Mouse (Mus musculus) liver, embryonic 13.5 days (tissue): Measurements from ENCODE around the gene Utp18. TPM values are rescaled to one million over a fixed set of nuclear protein-coding genes. Genes with fewer than 3 reads are reported as not detected.
A peak's percentile ranks its signal among the peaks of the same experiment; 100 is the strongest.

Experiments
- ATAC-seq: fragments of 200-750 bp; cut with Nextera tagmentation; 2 replicates; pipeline ENCODE4 v1.8.0; 2017; ENCODE audit warnings: low read depth, mild to moderate bottlenecking, moderate number of reproducible peaks, moderate library complexity
- DNase-seq: peaks from one replicate; pipeline ENCODE4 v3.0.0; 2022
- H3K27ac ChIP-seq: fragments of 300-500 bp; sonication (generic); 2 replicates; pipeline ENCODE4 v1.5.1; 2015; ENCODE audit warnings: moderate library complexity, mild to moderate bottlenecking, inconsistent platforms
- H3K27me3 ChIP-seq: fragments of 300-500 bp; sonication (generic); 2 replicates; pipeline ENCODE4 v1.6.1; 2015; ENCODE audit warnings: mild to moderate bottlenecking, inconsistent platforms
- H3K36me3 ChIP-seq: fragments of 300-500 bp; sonication (generic); 2 replicates; pipeline ENCODE4 v1.6.1; 2015; ENCODE audit warnings: mild to moderate bottlenecking, inconsistent platforms
- H3K4me1 ChIP-seq: fragments of 300-500 bp; sonication (generic); replicated peaks from 2 replicates; pipeline ENCODE4 v1.6.1; 2015; ENCODE audit warnings: inconsistent platforms
- H3K4me2 ChIP-seq: fragments of 300-500 bp; sonication (generic); 2 replicates; pipeline ENCODE4 v1.6.1; 2015; ENCODE audit warnings: inconsistent platforms, mild to moderate bottlenecking, moderate library complexity
- H3K4me3 ChIP-seq: fragments of 300-500 bp; sonication (generic); replicated peaks from 2 replicates; pipeline ENCODE4 v1.5.1; 2015; ENCODE audit warnings: mild to moderate bottlenecking, inconsistent platforms
- H3K9ac ChIP-seq: fragments of 300-500 bp; sonication (generic); 2 replicates; pipeline ENCODE4 v1.6.1; 2015; ENCODE audit warnings: mild to moderate bottlenecking, inconsistent platforms
- H3K9me3 ChIP-seq: fragments of 300-500 bp; sonication (generic); replicated peaks from 2 replicates; pipeline ENCODE4 v1.6.1; 2016; ENCODE audit warnings: inconsistent platforms
- WGBS: fragments of 180-500 bp; shearing (Covaris S2); methylation state at CpG from one replicate; pipeline ENCODE4 v1.1.7; 2015; ENCODE audit not compliant: insufficient replicate concordance; 5-methylcytosine and 5-hydroxymethylcytosine counted together
- polyA plus RNA-seq: library from polyadenylated mRNA; unstranded; fragments of >200 nt; fragmentation: Nextera tagmentation; extraction: Ambion mirVana; gene quantifications from 2 replicates; pipeline ENCODE4 v1.2.1, GENCODE M21; 2015

The Utp18 gene
- polyA plus RNA-seq, 1 experiment from 2014 or later, result 22.4 TPM

DNA sequence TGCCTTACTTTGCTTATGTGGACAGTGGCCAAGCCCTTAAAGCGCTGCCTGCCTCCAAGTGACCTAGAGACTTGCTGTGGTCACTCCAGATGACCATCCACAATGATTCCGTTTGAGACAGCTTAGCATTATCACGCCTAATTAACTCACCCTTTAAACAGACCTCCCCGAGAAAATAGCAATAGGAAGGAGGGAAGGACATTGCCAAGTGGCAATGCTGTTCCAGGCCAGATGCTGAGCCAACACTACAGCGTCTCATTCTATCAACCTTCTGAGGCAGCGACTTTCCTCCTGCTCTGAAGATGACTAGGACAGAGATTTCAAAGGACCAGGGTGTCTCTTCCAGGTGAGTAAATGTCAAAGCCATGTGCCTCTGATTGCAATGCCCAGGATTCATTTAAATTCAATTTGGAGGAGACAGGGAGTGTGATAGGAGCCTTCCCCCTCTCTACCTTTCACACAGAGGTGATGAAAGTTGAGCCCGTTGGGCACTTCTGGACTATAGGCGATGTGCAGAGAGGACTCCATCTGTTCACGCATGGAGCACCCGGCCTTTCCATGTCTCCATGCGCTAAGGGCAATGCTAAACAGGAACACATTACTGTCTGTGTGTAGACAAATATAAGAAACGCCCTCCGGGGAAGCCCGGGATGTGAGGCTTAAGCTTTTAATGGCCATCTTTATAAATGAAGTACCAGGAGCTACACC, 56.8 kb downstream of the Utp18 start:
- Histone ChIP-seq H3K4me2 (no peak overlapping the region), H3K9me3 (no peaks in the 10 kb centered on the region)
- 70% methylated on average over 14 of the region's 14 CpGs for WGBS

DNA sequence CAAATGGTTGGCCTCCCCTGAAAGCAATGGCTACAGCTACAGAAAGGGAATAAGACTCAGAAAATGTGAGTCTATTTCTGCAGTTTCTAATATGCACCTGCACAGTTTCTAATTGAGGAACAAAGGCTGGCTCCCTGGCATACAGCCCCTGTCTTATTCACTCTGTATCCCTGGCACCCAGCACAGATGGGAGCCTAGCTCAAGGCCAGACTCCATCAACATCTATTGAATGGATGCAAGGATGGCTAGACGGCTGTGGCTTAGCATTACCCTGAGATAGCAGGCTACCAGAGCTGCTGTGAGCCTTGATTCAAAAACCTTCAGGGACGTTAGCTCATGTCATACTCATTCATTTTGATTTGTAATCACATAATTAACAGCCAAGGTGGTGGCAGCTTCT, 63.3 kb downstream of the Utp18 start:
- no peak overlapping the region for H3K4me3 ChIP-seq
- no peak for DNase-seq
- no peak for ATAC-seq
- no peak overlapping the region for H3K4me2 ChIP-seq
- H3K27me3 ChIP-seq, result no peaks in the 10 kb centered on the region
- no peaks in the 10 kb centered on the region for H3K36me3 ChIP-seq
- H3K9me3 ChIP-seq, result no peaks in the 10 kb centered on the region
- no peak overlapping the region for H3K9ac ChIP-seq
- 71% methylated on average over 2 of the region's 2 CpGs for WGBS
- no peaks in the 10 kb centered on the region for H3K4me1 ChIP-seq
- H3K27ac ChIP-seq, result no peak overlapping the region

More for the DNA sequence above, 56.8 kb downstream of the Utp18 start:
- no peak for ATAC-seq
- no peak overlapping the region for H3K9ac ChIP-seq
- H3K4me1 ChIP-seq, result no peaks in the 10 kb centered on the region
- no peaks in the 10 kb centered on the region for H3K27me3 ChIP-seq
- DNase-seq, result no peak
- no peak overlapping the region for H3K27ac ChIP-seq
- no peaks in the 10 kb centered on the region for H3K36me3 ChIP-seq
- no peak overlapping the region for H3K4me3 ChIP-seq

DNA sequence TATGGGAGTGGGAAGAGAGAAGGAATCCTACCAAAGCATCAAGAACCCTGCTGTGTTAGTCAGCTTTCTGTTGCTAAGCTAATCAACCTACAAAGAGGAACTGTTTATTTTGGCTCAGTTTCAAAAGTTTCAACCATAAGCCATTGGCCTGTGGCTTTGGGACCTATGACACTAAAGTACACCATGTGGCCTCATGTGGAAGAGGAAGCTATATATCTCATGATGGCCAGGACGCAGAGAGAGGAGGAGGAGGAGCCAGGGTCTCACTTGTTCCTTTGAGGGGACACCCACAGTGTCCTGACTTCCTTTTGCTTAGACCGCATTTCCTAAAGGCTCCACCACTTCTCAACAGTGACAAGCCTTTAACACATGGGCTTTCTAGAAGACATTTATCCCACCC, 64.0 kb downstream of the Utp18 start:
- ATAC-seq (peak; percentile 78), DNase-seq (no peak)
- H3K36me3 ChIP-seq, result no peaks in the 10 kb centered on the region
- no peak overlapping the region for H3K27ac ChIP-seq
- 9% methylated on average over 2 of the region's 2 CpGs for WGBS
- no peak overlapping the region for H3K4me3 ChIP-seq
- no peaks in the 10 kb centered on the region for H3K4me1 ChIP-seq
- no peak overlapping the region for H3K4me2 ChIP-seq
- H3K27me3 ChIP-seq, result no peaks in the 10 kb centered on the region
- no peak overlapping the region for H3K9ac ChIP-seq
- H3K9me3 ChIP-seq, result no peaks in the 10 kb centered on the region

DNA sequence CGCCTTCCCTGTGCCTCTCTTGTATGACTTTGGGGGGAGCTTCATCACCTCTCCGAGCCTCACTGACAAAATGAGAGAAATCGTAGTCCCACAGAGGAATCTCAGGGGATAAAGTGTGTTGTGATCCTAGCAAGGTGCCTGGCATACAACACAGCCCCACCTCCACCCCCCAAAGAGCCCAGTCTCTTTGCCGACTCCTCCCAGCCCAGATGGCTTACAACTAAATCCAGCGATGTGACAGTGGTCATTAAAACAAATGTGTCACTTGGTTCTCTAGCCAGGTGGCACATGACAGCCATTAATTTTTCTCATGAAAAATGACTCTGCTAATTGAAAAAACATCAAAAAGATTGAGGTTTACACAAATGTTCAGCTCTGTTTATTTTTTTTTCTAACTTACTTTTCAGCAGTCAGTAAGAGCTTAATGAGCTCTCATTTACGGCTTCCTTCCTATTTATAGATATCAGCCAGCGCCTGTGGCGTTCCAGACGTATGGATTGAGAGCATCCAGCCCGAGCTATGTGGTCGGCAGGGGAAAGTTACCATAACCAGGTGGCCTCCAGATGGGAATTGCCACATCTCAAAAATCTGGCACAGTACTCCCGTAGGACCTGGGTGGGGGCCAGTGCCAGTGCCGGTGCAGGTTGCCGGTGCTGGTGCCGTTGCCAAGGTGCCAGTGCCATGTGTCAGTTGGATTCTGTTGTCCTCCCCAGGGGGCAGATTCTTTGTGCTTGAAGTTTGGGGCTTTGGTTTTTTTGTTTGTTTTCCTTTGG, 67.4 kb downstream of the Utp18 start:
- no peak for ATAC-seq
- H3K4me2 ChIP-seq, result no peak overlapping the region
- H3K9me3 ChIP-seq, result no peaks in the 10 kb centered on the region
- no peaks in the 10 kb centered on the region for H3K27me3 ChIP-seq
- no peak overlapping the region for H3K27ac ChIP-seq
- WGBS, result 62% methylated on average over 15 of the region's 15 CpGs
- no peaks in the 10 kb centered on the region for H3K4me1 ChIP-seq
- no peak overlapping the region for H3K9ac ChIP-seq
- H3K36me3 ChIP-seq, result no peaks in the 10 kb centered on the region
- DNase-seq, result no peak
- H3K4me3 ChIP-seq, result no peak overlapping the region

DNA sequence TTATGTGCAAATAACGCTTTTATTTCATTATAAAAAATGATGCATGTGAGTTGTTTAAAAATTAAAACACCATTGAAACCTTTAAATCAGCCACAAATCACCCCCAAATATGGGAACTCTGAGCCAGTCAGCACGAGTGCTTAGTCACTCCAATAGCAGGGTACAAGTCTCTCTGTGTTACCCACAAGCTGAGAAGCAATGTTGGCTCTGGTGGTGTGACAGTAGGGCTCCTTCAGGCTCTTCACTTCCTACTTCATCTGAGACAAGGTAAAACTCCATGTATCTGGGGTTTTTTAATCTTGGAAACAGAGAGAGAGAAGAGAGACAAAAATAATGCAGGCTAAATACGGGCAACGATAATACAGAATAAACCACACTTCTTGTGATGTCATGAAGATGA, 72.6 kb downstream of the Utp18 start:
- Histone ChIP-seq H3K27me3 (no peaks in the 10 kb centered on the region), H3K9me3 (no peaks in the 10 kb centered on the region), H3K27ac (no peak overlapping the region), H3K36me3 (no peaks in the 10 kb centered on the region), H3K4me1 (no peaks in the 10 kb centered on the region), H3K4me2 (no peak overlapping the region), H3K4me3 (no peak overlapping the region), H3K9ac (no peak overlapping the region)
- 68% methylated on average over 4 of the region's 4 CpGs for WGBS
- DNase-seq (no peak), ATAC-seq (no peak)

DNA sequence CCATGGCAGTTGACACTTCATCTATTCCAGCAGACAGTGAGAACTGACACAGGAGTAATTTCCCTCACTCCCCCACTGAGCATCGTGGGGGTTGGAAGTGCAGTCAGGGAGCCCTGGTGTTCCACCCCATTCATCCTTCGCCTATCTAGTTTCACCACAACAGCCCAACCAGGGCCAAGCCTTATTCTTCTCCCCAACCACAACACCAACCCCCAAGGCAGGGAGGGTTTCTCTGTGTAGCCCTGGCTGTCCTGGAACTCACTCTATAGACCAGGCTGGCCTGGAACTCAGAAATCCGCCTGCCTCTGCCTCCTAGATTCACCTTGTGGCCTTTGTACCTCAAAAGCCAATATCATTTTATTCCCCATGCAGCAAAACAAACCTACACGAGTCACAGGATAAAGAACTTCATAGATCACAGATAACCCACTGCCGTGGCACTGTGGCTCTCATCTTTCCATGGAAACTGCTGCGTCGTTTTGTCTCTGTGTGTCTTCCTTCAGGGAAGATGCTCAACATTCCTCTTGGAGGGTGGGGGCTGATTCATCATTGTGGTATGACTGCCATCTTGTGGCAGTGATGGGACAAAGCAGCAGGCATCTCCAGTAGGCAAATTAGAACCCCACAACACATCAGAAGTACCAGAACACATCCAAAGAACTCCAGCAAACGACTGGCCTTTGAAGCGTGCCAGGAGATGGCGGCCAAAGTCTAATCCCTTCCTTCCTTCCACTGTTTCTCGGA, 73.3 kb downstream of the Utp18 start:
- ATAC-seq (no peak), DNase-seq (no peak)
- Histone ChIP-seq H3K4me2 (no peak overlapping the region), H3K4me3 (no peak overlapping the region), H3K27ac (no peak overlapping the region), H3K36me3 (no peaks in the 10 kb centered on the region), H3K27me3 (no peaks in the 10 kb centered on the region), H3K9me3 (no peaks in the 10 kb centered on the region), H3K4me1 (no peaks in the 10 kb centered on the region), H3K9ac (no peak overlapping the region)
- WGBS, result 23% methylated on average over 11 of the region's 11 CpGs

Other genes starting within 250 kb of the Utp18 start
- gene Mbtd1, start 86 bp upstream of the Utp18 start, polyA plus RNA-seq, result 7.8 and 8.5 TPM in 2 replicates
- gene Nme2, start 70.5 kb upstream of the Utp18 start, polyA plus RNA-seq, result 81.5 and 82.6 TPM in 2 replicates
- gene Gm20390, start 82.5 kb upstream of the Utp18 start, polyA plus RNA-seq, result 247 and 263 TPM in 2 replicates
- gene Nme1, start 82.8 kb upstream of the Utp18 start, polyA plus RNA-seq, result 177 and 207 TPM in 2 replicates
- gene Spag9, start 110.3 kb upstream of the Utp18 start, polyA plus RNA-seq, result 9.1 and 10.0 TPM in 2 replicates